Mouse (Mus musculus): ENCODE results near the gene Gm29797.

The Gm29797 gene

DNA sequence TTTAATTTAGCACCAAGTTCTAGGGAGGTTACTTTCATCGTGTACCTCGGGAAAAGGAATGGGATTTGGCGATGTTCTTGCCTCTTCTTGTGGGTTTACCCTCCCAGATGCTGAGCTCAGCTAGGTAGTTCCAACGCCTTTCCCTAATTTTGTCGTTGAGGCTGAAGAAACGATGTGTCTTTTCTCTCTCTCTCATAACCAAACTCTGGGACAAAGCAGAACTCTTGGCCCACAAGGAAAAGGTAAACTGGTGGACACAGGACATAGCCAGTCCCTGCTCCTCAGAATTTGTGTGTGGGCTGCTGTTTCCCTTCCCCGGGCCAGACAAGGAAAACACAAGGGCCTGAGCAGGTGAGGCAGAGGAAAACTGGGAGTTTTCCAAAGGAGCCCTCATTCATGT is 15.2 kb downstream of the Gm29797 start:
- no peak for DNase-seq (ENCODE audit: low spot score in 2 of 2)

DNA sequence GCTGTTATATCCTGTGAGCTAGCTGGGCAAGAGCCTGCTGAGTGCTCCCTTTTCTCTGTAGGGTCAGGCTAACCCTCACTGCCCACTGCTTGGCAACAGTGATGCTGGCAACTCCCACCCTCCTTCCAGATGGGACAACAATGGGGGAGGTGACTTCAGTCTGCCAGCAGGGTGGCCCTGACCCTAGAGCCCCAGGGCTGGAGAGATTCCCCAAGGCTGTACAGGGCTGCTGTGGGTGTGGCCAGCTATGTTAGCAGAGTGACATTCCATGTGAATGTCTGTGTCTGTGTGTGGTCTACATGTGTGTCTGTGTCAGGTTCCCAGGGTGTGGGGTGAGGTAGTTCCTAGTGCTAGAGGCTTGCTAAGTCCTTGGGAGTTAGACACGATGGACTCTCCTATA is 16.7 kb downstream of the Gm29797 start:
- no peak for DNase-seq (ENCODE audit: low spot score in 2 of 2)

DNA sequence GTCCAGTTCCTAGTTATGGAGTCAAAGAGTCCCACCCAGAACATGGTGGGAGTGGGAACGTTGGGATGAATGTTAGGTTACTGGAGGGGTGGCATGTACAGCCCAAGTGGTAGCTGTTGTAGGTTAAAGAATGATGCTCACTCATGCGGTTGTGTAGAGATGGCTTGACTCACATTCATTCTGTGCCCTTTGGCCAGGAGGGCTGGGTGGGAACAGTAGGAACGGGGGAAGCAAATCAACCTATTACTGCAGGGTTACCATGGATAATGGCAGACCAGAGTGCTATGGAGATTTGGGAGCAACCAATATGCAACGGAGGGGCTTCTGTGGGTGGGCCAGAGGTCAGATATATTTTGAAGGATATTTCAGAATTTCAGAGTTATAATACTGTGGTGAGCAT is 18.1 kb downstream of the Gm29797 start:
- DNase-seq (ENCODE audit: low spot score in 2 of 2) = no peak

DNA sequence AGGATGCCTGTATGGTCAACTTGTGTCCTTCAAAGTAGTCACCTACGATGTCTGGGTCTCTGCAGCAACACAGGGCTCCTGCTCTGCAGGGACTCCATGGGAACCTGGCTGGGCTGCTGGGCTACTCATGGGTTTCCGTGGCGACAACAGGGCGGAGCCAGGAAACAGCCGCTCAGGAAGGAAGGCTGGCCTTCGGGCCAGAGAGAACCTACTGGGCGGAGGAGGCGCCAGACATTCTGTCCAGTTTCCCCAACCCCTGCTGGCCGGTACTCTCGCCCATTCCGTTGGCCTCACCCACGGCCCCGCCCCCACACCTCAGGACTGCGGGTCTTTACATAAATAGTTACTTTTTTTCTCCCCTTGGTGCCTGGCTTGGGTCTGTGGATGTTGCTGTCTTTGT is 18.6 kb downstream of the Gm29797 start:
- no peak for DNase-seq (ENCODE audit: low spot score in 2 of 2)

DNA sequence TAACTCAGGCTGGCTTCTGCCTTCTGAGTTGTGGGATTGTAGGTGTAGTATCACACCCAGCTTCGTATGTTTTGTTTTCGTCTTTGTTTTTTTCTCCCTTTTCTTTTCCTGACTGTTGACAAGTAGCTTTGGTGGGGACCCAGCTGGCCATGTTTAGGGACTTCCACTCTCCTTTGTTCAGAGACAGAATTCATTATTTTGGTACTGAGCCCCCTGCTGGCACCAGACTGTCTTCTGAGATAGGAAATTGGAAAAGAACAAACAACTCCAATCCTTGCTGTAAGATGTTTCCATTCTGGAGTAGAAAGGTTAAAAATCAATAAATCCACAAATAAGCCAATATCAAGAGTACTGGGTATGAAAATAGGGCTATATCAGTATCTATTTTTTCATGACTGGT is 19.6 kb downstream of the Gm29797 start:
- no peak for DNase-seq (ENCODE audit: low spot score in 2 of 2)

DNA sequence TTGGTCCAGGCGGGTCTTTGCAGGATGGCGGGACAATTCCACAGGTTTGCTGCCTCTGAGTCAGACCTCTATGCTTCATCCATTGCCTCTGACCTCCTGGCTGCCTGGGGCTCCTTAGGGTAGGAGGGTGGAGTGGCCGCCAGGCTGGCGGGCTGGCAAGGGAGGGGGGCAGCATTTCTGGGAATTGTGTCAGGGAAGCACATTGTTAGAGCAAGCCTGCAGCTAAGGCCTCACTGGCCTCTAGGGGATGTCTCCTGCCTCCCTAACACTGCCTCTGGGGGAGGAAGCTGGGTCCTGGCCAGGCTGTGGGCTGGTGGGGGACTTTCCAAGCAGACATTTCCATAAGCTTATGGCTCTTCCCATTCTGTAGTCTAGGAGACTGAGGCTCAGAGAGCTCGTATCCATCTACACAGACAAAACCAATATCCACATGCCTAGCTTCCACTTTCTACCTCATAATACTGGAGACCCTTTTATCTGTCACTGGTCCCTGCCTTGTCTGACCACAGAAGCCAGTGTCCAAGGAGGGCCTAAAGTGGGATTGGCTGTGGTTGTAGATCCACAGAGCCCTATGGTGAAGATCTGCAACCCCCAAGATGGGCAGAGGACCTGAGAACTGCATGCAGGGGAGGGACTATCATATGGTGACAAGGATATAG is 20.4 kb downstream of the Gm29797 start:
- DNase-seq (ENCODE audit: low spot score in 2 of 2) = no peak

DNA sequence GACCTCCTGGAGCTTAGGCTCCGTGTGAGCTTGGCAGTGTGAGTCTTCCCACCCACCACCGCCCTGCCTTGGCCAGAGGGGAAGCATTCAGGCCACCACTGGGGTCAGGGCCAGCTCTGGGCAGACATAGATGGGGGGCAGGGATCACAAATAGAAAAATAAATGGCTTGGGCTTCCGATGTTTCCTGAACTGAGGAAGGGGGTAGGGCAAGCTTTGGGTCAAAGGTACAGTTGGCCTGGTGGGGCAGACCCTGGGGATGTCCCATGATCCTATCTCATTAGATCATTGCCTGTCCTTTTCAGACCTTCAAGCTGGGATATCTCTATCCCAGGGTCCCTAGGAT is 20.9 kb downstream of the Gm29797 start:
- DNase-seq (ENCODE audit: low spot score in 2 of 2) = no peak

DNA sequence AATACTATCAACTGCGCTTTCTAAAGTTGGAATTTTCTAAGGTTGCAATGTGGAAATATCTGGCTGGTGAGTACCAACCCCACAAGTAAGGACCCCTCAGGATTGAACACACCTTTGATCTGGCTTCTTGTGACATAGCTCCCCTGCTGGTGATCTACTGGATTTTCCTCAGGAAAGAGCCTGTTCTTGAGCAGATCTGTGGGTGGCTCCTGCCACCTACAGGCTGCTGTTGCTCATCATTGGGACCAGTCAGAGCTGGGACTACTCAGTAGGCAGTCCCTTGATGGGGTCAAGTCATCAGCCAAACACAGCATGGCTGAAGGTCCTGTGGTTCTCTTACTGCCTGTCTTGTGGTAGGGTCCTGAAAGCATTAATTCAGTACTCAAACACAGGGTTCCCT is 21.9 kb downstream of the Gm29797 start:
- peak in 1 of 2 experiments; percentile 87 for DNase-seq (ENCODE audit: low spot score in 2 of 2)

DNA sequence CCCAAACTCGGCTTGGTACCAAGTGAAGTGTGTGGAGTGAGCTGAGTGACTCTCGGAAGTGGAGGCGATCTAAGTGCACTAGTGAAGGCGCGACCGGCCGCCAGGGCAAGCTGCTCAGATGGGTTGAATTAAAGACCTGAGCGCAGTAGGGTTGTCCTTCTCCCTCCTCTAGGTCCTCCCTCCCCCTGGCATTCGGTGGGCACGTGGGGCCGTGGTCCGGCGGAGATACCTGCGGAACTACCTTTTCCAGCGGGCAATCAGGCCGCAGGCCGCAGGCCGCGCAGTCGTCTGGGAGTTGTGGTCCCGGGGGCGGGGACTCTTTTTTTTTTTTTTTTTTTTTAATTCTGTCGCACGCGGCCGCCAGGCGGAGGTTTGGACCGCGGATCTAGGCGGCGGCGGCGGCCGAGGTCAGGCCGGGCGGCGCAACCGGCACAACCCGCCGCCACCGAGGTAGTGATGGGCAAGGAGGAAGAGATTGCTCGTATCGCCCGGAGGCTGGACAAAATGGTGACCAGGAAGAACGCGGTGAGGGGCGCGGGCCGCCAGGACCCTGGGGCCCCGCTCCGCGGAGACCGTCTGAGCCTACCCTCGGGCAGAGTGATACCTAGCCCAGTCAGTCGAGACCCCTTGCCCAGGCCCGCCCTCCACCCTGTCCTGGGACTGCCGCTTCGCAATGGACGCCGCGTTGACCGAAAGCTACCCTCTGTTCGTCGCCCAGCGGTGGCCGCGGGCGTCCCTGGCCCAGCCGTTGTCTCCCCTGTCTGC is 23.3 kb downstream of the Gm29797 start, which contains the start of gene Tcea2:
Gene Tcea2, plus strand, starts transcription at position 360 of the 765 bp plus-strand sequence.
- DNase-seq (ENCODE audit: low spot score in 2 of 2) = peak; percentile 71 to 76

DNA sequence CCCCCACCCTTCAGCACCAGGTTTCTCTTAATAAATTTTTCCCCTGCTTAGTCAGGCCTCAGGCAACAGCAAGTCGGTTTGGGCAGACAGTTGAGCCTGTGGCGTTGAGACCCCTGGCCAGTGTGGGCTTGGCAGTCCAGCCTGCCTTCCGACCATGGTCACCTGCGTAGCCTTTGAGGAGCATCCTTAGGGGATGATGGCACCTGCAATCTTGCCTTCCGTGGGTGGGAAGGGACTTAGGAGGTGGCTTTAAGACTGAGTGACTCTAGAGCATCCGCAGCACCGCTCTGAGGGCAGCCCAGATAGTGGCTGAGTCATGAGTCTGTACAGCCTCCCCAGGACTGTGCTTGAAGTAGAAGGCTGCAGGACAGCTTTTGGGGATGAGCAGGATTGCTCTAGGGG is 23.9 kb downstream of the Gm29797 start:
- DNase-seq (ENCODE audit: low spot score in 2 of 2) = no peak

DNA sequence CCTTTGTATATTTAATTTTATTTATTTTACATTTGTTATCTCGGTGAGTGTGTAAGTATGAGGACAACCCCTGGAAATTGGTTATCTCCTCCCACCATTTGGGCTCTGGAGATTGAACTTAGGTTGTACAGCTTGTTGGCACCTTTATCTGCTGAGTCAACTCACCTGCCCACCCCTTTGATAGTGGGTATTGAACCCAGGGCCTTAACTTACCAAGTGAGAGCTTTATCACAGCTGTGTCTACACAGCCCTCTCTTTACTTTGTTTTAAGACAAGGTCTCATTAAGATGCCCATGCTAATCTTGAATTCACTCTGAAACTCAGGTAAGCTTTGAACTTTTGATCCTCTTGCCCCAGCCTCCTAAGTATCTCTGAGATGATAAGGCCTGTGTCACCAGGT is 25.1 kb downstream of the Gm29797 start:
- no peak for DNase-seq (ENCODE audit: low spot score in 2 of 2)

DNA sequence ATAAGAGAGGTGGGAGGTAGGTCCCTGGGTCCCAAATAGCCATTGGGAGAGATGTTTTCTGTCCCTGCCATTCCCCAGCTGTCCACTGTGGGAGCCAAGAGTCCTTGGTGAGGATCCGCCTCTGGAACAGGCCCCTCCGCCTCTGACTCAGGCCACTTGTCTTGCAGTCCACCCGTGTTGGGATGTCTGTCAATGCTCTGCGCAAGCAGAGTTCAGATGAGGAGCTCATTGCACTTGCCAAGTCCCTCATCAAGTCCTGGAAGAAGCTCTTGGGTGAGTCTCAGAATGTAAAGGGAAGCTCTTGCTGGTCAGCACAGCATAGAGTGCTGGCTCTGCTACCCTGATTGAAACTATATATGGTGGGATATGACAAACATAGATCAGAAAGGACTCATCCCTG is 26.5 kb downstream of the Gm29797 start:
- DNase-seq (ENCODE audit: low spot score in 2 of 2) = no peak

DNA sequence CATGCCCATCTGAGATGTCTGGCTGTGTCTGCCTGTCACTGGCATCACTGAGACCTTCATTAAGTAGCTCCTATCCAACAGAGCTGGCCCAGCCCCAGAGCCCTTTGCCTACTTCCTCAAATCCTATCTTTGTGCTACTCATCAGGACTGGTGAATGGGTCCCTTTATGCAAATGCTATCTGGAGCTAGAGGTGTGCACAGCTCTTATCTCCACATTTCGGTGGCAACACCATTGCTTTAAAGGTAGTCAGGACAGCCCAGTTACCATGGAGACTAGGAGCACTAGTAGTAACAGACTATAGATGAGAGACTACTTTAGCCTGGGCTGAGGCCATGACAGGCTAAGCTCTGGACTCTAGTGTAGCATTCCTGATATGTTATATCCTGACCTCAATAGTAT is 27.9 kb downstream of the Gm29797 start:
- DNase-seq (ENCODE audit: low spot score in 2 of 2) = no peak

DNA sequence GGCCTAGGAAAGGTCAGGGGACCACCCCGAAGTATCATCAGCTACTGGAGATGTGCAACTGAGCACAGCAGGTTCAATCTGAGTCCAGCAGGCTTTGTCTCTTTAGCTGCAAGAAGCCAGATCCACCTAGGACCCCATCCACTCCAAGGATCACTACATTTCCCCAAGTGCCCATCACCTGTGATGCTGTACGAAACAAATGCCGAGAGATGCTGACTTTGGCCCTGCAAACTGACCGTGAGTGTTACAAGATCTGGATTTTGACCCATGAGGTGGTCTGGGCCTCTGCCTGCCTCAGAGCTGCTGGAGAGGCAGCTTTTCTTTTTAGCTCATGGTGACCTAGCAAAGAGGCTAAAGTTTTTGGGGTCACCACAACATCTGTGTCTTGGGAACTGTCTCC is 28.9 kb downstream of the Gm29797 start:
- DNase-seq (ENCODE audit: low spot score in 2 of 2) = no peak

DNA sequence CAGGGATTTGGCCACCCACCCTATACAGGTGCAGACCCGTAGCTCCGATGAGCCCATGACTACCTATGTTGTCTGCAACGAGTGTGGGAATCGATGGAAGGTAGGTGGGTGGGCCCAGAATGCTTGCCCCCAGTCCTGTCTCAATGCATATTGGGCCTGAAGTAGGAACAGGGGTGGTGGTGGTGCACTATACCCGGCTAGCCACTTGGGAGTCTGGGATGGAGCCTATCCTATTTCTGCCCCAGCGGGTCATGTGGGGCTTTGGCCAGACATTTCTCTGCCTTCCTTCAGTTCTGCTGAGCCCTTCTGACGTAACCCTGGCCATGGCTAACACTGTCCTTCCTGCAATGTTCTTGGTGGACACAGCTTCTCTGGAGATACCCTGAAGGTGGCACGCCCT is 30.8 kb downstream of the Gm29797 start:
- DNase-seq (ENCODE audit: low spot score in 2 of 2) = no peak

DNA sequence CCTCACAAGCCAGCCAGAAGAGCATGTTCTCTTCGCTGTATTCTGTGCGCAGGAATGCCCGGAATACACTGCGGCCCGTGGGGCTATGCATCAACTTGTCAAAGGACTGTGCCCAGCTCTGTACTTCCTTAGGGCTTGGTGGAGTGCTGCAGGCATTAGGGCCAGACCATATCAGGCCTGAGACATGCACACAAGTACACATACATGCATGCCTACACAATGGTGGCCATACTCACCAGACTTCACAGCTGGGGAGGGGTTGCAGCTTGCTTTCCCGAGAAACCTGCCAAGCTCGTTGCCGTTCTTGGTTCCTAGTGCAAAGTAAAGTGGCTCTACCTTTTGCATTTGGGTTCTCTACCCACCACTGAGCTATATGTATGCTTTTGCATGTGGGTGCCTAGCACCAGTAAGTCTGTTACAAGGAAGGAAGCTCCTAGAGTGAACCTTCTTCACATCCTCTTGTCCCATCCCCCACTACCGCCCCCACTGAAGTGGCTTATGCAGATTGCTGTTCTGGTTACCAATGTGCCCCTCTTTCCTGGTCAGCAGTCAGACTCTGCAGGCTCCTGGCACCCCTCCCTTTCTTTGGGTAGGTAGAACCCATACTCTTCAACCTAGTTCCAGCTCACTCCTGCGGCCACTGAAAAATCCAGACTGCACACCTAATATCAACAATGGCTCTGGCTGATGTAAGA is 32.8 kb downstream of the Gm29797 start:
- no peak for DNase-seq (ENCODE audit: low spot score in 2 of 2)

DNA sequence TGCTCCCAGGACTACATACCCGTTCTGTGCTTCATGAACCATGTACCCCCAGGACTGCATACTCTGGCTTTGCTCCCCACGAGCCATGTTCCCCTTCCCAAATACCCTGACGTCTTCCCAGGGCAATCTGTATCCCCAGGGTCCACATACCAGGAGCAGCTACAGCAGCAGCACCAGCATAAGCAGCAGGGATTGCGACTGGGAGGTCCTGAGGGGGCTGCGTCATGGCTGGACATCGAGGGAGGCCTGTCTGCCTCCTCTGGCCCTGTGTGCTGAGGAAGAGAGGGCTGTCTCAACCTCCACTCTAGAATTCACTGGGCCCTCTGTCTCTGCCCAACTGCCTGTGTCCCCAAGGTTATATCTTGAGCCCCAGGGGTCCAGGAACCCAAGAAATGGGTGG is 34.2 kb downstream of the Gm29797 start:
- DNase-seq (ENCODE audit: low spot score in 2 of 2) = no peak

DNA sequence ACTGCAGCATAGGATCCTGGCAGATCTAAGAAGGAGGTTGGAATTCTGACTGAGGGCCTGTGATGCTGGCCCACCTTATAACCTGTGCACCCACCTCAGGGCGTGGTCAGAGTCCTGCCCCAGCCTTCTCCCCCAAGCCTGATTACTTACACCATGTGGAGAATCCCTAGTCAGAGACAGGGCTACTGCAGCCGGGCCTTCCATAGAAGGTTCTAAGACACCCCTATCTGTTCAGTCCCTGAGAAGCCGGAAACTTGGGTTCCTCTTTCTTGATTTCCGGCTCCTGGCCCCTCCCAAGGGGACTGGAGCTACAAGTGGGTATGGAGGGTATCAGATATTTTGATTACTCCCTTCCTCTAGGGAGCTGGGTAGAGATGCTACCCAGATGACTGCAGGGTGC is 34.7 kb downstream of the Gm29797 start:
- DNase-seq (ENCODE audit: low spot score in 2 of 2) = no peak

DNA sequence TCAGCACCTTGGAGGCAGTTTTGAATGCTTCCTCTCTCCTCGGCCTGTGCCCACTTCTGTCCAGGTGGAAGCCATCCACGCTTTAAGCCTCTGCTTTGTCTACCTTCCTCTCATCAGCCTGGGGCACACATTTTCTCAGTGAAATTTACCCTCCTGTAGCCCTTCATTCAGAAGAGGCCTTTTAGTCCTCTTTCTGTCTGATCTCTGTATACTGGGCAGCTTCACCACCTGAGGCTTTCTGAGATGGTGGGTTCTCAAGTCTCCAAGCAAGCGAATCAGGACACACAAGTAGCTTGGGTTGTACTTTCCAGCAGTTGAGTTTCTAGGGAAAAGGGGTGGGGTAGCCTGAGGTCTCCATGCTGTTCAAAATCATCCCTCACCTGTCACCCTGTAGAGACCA is 35.5 kb downstream of the Gm29797 start:
- DNase-seq (ENCODE audit: low spot score in 2 of 2) = no peak

DNA sequence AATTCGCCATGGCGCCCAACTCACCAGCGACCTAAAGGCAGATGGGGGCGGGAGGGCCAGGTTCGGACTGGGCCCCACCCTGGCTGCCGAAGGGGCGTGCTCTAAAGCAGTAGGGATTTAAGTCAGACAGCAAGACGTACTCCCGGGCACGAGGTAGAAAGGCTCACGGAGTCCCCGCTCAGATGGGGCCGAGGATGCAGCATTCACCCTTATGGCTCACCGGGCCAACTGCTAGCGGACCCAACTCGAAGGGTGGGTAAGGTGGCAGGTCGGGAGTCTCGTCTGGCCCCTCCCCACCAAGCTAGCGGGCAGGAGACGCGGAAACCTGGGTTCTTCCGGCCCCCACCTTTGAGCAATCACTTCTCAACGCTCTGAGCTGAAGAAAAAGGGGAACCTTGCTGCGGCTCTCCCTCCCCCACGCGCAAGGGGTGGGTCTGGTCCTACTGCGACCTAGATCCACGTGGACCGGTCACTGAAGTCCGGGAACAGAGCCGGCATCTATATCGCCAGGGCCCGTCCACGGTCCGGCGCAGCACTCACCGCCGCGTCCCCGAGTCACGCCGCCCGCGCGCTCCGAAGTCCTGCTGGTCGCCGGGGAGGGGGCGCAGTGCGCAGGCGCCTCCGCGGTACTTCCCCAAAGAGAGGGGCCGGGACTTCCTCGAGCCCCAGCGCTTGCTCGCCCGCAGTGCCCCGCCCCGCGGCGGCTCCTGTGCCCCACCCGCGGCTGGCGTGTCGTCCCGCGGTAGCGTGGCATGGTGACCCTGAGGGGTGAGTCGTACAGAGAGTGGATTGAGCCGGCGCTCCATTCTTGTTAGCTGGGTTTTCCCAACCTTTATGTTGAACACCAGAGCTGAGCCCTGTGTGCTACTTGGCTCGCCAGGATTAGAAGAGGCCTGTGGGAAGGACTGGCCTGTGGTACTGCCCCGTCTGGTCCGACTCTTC is 36.8 kb downstream of the Gm29797 start, which contains the start of gene Rgs19:
Gene Rgs19, minus strand, starts transcription at position 639 of the 942 bp plus-strand sequence.
- peak; percentile 78 to 82 for DNase-seq (ENCODE audit: low spot score in 2 of 2)

DNA sequence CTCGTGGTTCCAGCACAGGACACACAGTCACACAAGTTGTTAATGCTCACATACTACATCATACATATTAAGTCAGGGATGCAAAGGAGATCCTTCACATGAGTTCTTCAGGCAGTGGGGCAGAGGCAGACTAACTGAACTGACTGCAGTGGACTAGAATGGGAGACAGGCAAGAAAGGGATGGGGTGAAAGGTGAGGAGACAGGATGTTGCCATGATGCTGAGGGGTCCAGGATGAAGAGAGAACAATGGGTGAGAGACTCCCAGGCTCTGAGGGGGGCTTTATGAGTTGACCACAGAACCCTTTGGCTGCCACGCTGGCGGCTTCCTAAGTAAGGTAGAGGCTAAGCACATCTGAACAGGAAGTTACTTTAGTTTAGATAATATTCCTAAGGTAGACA is 37.7 kb downstream of the Gm29797 start:
- DNase-seq (ENCODE audit: low spot score in 2 of 2) = no peak

DNA sequence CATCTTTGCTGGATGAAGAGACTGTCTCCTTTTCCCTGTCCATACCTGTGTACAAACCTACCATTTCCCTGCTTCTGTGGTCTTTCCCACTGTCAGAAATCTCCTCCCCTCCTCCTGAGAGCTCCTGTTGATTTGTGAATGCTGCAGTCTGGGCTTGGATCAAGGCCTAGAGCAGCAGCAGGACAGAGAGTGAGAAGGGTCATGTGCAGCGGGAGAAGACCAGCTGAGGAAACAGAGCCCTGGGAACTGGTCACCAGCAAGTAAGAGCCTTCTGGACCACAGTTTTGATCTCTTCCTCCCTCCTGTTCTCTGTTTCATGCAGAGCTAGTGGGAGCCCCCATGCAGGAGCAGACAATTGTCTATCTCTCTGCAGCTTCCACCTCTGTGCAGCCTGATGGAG is 38.9 kb downstream of the Gm29797 start:
- DNase-seq (ENCODE audit: low spot score in 2 of 2) = no peak

Data from frontal cortex, postnatal 36 days (tissue).